Mouse (Mus musculus): ENCODE measurements around the gene Stkld1. TPM values are rescaled to one million over a fixed set of nuclear protein-coding genes. Genes with fewer than 3 reads are reported as not detected.

The Stkld1 gene
- total and polyA plus RNA-seq, 3 experiments = 0.13 to 0.29 (median 0.19) TPM

- Histone ChIP-seq H3K27ac (ENCODE audit: insufficient read depth, low read depth) (no peak overlapping the region), H3K4me3 (replicated peaks in 1 of 3; ENCODE audit: low read depth in 2 of 3, low read length in 2 of 3, poor library complexity in 1 of 3) (no peak overlapping the region)
These were observed 1.4 kb downstream of the Stkld1 start for GRCm38 (mm10) chr2:26935286-26935685.

GRCm38 (mm10) chr2:26936425-26936824 is 2.6 kb downstream of the Stkld1 start:
- Histone ChIP-seq H3K4me3 (replicated peaks in 1 of 3; ENCODE audit: low read depth in 2 of 3, low read length in 2 of 3, poor library complexity in 1 of 3) (no peak overlapping the region), H3K4me2 (ENCODE audit: insufficient read depth, low read depth, poor library complexity, severe bottlenecking) (no peak overlapping the region), H3K36me3 (replicated peaks in 1 of 2; ENCODE audit: control insufficient read depth in 1 of 2, insufficient read depth in 1 of 2, low read length in 1 of 2) (peaks cover 0 to 4% of the 10 kb centered on the region in 2 experiments), H3K27ac (ENCODE audit: insufficient read depth, low read depth) (no peak overlapping the region), H3K9me3 (replicated peaks; ENCODE audit: low read length) (no peaks in the 10 kb centered on the region), H3K27me3 (replicated peaks) (no peaks in the 10 kb centered on the region), H3K4me1 (ENCODE audit: control insufficient read depth in 1 of 2, insufficient read depth in 2 of 2) (peaks cover 27 to 56% of the 10 kb centered on the region in 2 experiments), H3K79me2 (replicated peaks; ENCODE audit: control insufficient read depth, extremely low read depth, insufficient read depth, poor library complexity, severe bottlenecking) (peaks cover 15% of the 10 kb centered on the region), H3K9ac (ENCODE audit: insufficient read depth, low read depth) (no peak overlapping the region)
- no peak for DNase-seq (ENCODE audit: extremely low read depth)
- TF ChIP-seq USF2 (conservative IDR thresholded peaks at IDR 0.05; ENCODE audit: low read depth, low read length) (no peak), SIN3A (IDR thresholded peaks at IDR 0.05; ENCODE audit: low read length) (no peak), NRF1 (IDR thresholded peaks at IDR 0.05; ENCODE audit: low read depth, low read length) (no peak), TBP (conservative IDR thresholded peaks at IDR 0.05; ENCODE audit: low read depth, low read length) (no peak), IRF4 (IDR thresholded peaks at IDR 0.05; ENCODE audit: low read depth, low read length) (no peak), CHD2 (IDR thresholded peaks at IDR 0.05; ENCODE audit: low read length) (no peak), KAT2A (IDR thresholded peaks at IDR 0.05; ENCODE audit: insufficient replicate concordance, low read length) (no peak), TCF12 (IDR thresholded peaks at IDR 0.05; ENCODE audit: low read depth, low read length) (no peak), CTCF (conservative IDR thresholded peaks at IDR 0.05 in 1 of 2, IDR thresholded peaks at IDR 0.05 in 1 of 2; ENCODE audit: low read depth in 2 of 2, low read length in 2 of 2) (no peak)
- in situ Hi-C loops (cut with MboI; ENCODE audit: low pct_ligation_motif_present, low pct_unique_long_range_greater_than_20kb, low sequenced_read_pairs) = no loop called here
- dilution Hi-C loops (cut with MboI; ENCODE audit: extremely low pct_ligation_motif_present, extremely low pct_unique_long_range_greater_than_20kb, low sequenced_read_pairs) = no loop called here

More at GRCm38 (mm10) chr2:26935286-26935685, 1.4 kb downstream of the Stkld1 start:
- dilution Hi-C loops (cut with MboI; ENCODE audit: extremely low pct_ligation_motif_present, extremely low pct_unique_long_range_greater_than_20kb, low sequenced_read_pairs) = no loop called here
- DNase-seq (ENCODE audit: extremely low read depth) = no peak
- Histone ChIP-seq H3K36me3 (replicated peaks in 1 of 2; ENCODE audit: control insufficient read depth in 1 of 2, insufficient read depth in 1 of 2, low read length in 1 of 2) (peaks cover 6 to 15% of the 10 kb centered on the region in 2 experiments), H3K27me3 (replicated peaks) (no peaks in the 10 kb centered on the region), H3K4me1 (ENCODE audit: control insufficient read depth in 1 of 2, insufficient read depth in 2 of 2) (peaks cover 31 to 62% of the 10 kb centered on the region in 2 experiments), H3K9ac (ENCODE audit: insufficient read depth, low read depth) (no peak overlapping the region), H3K79me2 (replicated peaks; ENCODE audit: control insufficient read depth, extremely low read depth, insufficient read depth, poor library complexity, severe bottlenecking) (peaks cover 27% of the 10 kb centered on the region), H3K9me3 (replicated peaks; ENCODE audit: low read length) (no peaks in the 10 kb centered on the region), H3K4me2 (ENCODE audit: insufficient read depth, low read depth, poor library complexity, severe bottlenecking) (no peak overlapping the region)
- in situ Hi-C loops (cut with MboI; ENCODE audit: low pct_ligation_motif_present, low pct_unique_long_range_greater_than_20kb, low sequenced_read_pairs) = no loop called here
- no peak for TF ChIP-seq TBP (conservative IDR thresholded peaks at IDR 0.05; ENCODE audit: low read depth, low read length)
- 0 out of 2 replicates have a peak, but pooled peaks have one; percentile 15 for TF ChIP-seq IRF4 (IDR thresholded peaks at IDR 0.05; ENCODE audit: low read depth, low read length)
- TF ChIP-seq ZNF384 (IDR thresholded peaks at IDR 0.05; ENCODE audit: low read depth, low read length) = no peak
- no peak for TF ChIP-seq MEF2A (IDR thresholded peaks at IDR 0.05; ENCODE audit: borderline replicate concordance, low read depth, low read length)
- TF ChIP-seq SIN3A (IDR thresholded peaks at IDR 0.05; ENCODE audit: low read length) = no peak
- no peak for TF ChIP-seq CTCF (conservative IDR thresholded peaks at IDR 0.05 in 1 of 2, IDR thresholded peaks at IDR 0.05 in 1 of 2; ENCODE audit: low read depth in 2 of 2, low read length in 2 of 2)
- TF ChIP-seq NELFE (IDR thresholded peaks at IDR 0.05; ENCODE audit: low read depth, low read length) = no peak
- no peak for TF ChIP-seq JUND (conservative IDR thresholded peaks at IDR 0.05; ENCODE audit: low read depth, low read length)
- no peak for TF ChIP-seq USF1 (IDR thresholded peaks at IDR 0.05; ENCODE audit: low read depth, low read length)
- TF ChIP-seq PAX5 (IDR thresholded peaks at IDR 0.05; ENCODE audit: low read length) = no peak
- TF ChIP-seq JUN (IDR thresholded peaks at IDR 0.05; ENCODE audit: insufficient read depth, low read depth, low read length) = no peak
- no peak for TF ChIP-seq KAT2A (IDR thresholded peaks at IDR 0.05; ENCODE audit: insufficient replicate concordance, low read length)
- no peak for TF ChIP-seq ZMIZ1 (IDR thresholded peaks at IDR 0.05; ENCODE audit: low read depth, low read length)
- TF ChIP-seq E2F4 (IDR thresholded peaks at IDR 0.05; ENCODE audit: insufficient replicate concordance, low read depth, low read length) = no peak
- no peak for TF ChIP-seq USF2 (conservative IDR thresholded peaks at IDR 0.05; ENCODE audit: low read depth, low read length)
- no peak for TF ChIP-seq CHD1 (IDR thresholded peaks at IDR 0.05; ENCODE audit: low read depth, low read length)
- TF ChIP-seq EP300 (IDR thresholded peaks at IDR 0.05; ENCODE audit: low read length) = 0 out of 2 replicates have a peak, but pooled peaks have one; percentile 17
- no peak for TF ChIP-seq SMC3 (IDR thresholded peaks at IDR 0.05; ENCODE audit: low read depth, low read length)
- 0 out of 2 replicates have a peak, but pooled peaks have one; percentile 18 for TF ChIP-seq BHLHE40 (IDR thresholded peaks at IDR 0.05; ENCODE audit: low read depth, low read length)

All from CH12.LX (cell line).